Mouse (Mus musculus): ENCODE results near the gene Csgalnact2. TPM values are rescaled to one million over a fixed set of nuclear protein-coding genes. Genes with fewer than 3 reads are reported as not detected.
A peak's percentile ranks its signal among the peaks of the same experiment; 100 is the strongest.

The Csgalnact2 gene
- 11.2 and 12.5 TPM in 2 replicates for polyA plus RNA-seq (2015; fragmentation: Nextera tagmentation; extraction: Ambion mirVana)

DNA sequence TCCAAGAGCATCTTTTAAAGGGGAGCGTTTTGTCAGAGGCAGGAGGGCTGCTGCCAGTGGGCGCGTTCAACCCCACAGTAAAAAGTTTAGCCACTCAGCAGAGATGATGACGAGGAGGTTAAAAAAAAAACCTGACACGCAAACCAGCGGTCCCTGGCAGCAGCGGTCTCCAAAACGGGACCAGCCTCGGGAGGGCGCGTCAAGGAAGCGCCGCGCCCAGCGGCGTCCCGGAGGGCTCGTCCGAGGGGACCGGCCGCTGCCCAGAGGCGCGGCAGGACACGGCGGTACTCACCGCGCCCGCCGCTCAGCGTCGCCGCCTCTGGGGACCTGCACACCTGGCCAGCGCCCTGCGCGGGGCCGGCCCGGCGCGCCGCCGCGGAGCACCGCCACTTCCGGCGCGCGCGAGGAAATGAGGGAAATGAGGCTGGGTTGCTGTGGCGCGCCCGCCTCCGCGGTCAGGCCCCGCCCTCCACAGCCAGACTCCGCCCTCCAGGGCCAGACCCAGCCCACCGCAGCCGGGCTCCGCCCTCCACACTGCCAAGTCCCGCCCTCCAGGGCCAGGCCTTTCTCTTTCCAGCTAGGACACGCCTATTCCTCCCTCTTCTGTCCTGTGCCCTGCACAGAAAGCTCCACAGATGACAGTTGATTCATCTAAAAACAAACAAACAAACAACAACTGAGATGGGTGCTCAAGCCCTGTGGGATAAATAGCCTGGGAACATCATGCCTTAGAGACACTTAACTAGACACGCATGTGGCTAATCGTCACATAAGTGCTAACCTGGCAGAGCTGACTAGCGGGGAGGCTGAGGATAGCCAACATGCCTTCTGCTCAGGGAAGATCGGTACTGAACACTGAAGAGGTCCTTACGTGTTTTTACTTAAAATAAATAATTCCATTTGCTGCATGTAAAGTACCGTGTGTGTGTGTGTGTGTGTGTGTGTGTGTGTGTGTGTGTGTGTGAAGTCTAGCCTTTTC, at the start of gene Csgalnact2:
TSS of gene Csgalnact2 (minus strand) at position 410 of the 979 bp plus-strand sequence.
- peak within 1 kb of the TSS; percentile 71 for H3K27ac ChIP-seq (ENCODE audit: low read length)
- H3K4me1 ChIP-seq (replicated peaks; ENCODE audit: control insufficient read depth, insufficient read depth, low read length): peaks cover 3% of the 10 kb centered on the region; the same call in 1 of the 2 replicates
- peak within 1 kb of the TSS; percentile 83 for H3K4me3 ChIP-seq (replicated peaks; ENCODE audit: low read length)
- H3K9ac ChIP-seq (replicated peaks; ENCODE audit: low read depth, low read length): peak within 1 kb of the TSS; percentile 83
- no peaks in the 10 kb centered on the region; the same call in 1 of the 2 replicates for H3K27me3 ChIP-seq (replicated peaks; ENCODE audit: control insufficient read depth, insufficient read depth, low read length)
- WGBS: 7% methylated on average over 50 of the region's 66 CpGs
- H3K9me3 ChIP-seq (ENCODE audit: control insufficient read depth, low read length): no peaks in the 10 kb centered on the region
- peak; percentile 99 for ATAC-seq
- H3K4me2 ChIP-seq (ENCODE audit: low read length): peak within 1 kb of the TSS; percentile 59
- H3K36me3 ChIP-seq (ENCODE audit: control insufficient read depth, insufficient read depth): no peaks in the 10 kb centered on the region

DNA sequence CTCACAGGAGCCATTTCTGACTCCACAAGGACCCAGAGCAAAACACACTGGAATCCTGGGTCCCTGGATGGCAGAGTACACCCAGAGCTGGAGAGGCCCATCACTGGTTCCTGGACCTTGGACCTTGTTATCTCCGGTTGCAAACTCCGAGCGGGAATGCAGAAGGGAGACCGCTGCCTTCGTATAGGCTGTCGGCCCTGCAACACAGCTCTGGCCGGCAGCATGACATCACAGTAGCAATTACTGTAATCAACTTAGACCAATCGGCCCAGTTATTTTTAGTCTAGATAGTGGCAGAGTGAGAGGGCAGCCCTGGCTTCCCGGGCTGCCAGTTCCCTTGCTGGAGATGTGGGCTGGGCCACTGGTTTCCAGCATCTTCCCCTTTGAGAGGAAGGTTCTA, 49.7 kb upstream of the Csgalnact2 start:
- H3K9ac ChIP-seq (replicated peaks; ENCODE audit: low read depth, low read length): no peak overlapping the region
- H3K4me2 ChIP-seq (ENCODE audit: low read length): no peak overlapping the region
- no peak overlapping the region for H3K27ac ChIP-seq (ENCODE audit: low read length)
- no peak for ATAC-seq
- H3K36me3 ChIP-seq (ENCODE audit: control insufficient read depth, insufficient read depth): no peaks in the 10 kb centered on the region
- 83% methylated on average over 9 of the region's 9 CpGs for WGBS
- H3K4me3 ChIP-seq (replicated peaks; ENCODE audit: low read length): no peak overlapping the region
- no peaks in the 10 kb centered on the region for H3K4me1 ChIP-seq (replicated peaks; ENCODE audit: control insufficient read depth, insufficient read depth, low read length)
- H3K27me3 ChIP-seq (replicated peaks; ENCODE audit: control insufficient read depth, insufficient read depth, low read length): no peaks in the 10 kb centered on the region
- no peaks in the 10 kb centered on the region for H3K9me3 ChIP-seq (ENCODE audit: control insufficient read depth, low read length)

DNA sequence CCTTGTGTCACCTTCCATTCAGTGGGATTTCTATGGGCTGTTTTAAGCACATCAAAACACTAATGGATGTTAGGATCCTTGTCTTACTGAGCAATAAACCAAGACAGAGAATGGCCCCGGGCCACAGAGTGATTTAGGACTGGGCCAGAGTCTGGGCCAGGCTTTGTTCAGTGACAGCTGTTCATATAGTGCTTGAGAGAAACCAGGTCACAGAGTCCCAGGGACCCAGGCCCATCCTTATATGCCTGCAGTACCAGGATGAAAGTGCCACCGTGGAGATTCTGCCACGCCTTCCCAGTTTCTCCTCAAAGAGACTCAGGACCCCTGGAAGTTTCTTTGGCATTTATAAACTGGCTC, 48.3 kb upstream of the Csgalnact2 start:
- H3K4me2 ChIP-seq (ENCODE audit: low read length): no peak overlapping the region
- H3K27me3 ChIP-seq (replicated peaks; ENCODE audit: control insufficient read depth, insufficient read depth, low read length): no peaks in the 10 kb centered on the region
- H3K9ac ChIP-seq (replicated peaks; ENCODE audit: low read depth, low read length): no peak overlapping the region
- no peaks in the 10 kb centered on the region for H3K36me3 ChIP-seq (ENCODE audit: control insufficient read depth, insufficient read depth)
- no peaks in the 10 kb centered on the region for H3K9me3 ChIP-seq (ENCODE audit: control insufficient read depth, low read length)
- no peaks in the 10 kb centered on the region for H3K4me1 ChIP-seq (replicated peaks; ENCODE audit: control insufficient read depth, insufficient read depth, low read length)
- H3K27ac ChIP-seq (ENCODE audit: low read length): no peak overlapping the region
- no peak overlapping the region for H3K4me3 ChIP-seq (replicated peaks; ENCODE audit: low read length)
- 80% methylated on average over 3 of the region's 3 CpGs for WGBS
- ATAC-seq: no peak

DNA sequence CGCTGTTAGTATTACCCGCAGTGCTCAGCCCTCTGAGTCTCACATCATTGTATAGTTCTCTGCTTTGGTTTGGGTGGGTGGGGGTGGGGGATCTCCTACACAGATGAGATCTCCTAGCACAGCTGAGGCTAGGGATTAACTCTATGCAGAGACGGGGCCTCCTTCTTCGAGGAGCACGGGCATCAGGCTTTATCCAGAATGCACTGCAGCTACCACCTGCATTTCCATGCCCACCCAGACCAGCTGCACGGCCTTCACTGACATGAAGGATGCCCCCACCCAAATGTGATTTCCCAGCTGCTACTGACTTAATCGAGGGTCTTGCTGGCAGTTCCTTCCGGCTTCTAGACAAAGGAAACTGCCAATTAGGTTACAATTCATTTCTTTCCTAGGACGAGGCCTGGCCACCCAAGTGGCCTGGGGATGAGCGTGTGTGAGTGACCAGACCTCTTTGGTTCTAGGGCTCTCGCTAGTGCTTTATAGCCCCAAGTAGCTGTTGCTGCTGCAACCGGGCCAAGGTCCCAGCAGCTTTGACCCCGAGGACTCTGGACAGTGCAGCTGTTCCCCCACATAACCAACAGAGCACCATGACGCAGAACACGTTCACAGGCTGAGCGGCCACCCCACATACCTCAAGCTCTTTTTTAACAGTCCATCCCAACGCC, 47.8 kb upstream of the Csgalnact2 start:
- Histone ChIP-seq H3K27ac (ENCODE audit: low read length) (no peak overlapping the region), H3K9ac (replicated peaks; ENCODE audit: low read depth, low read length) (no peak overlapping the region), H3K36me3 (ENCODE audit: control insufficient read depth, insufficient read depth) (no peaks in the 10 kb centered on the region), H3K4me1 (replicated peaks; ENCODE audit: control insufficient read depth, insufficient read depth, low read length) (no peaks in the 10 kb centered on the region), H3K9me3 (ENCODE audit: control insufficient read depth, low read length) (no peaks in the 10 kb centered on the region), H3K27me3 (replicated peaks; ENCODE audit: control insufficient read depth, insufficient read depth, low read length) (no peaks in the 10 kb centered on the region), H3K4me2 (ENCODE audit: low read length) (no peak overlapping the region), H3K4me3 (replicated peaks; ENCODE audit: low read length) (no peak overlapping the region)
- WGBS: 49% methylated on average over 17 of the region's 17 CpGs
- peak; percentile 54 for ATAC-seq

DNA sequence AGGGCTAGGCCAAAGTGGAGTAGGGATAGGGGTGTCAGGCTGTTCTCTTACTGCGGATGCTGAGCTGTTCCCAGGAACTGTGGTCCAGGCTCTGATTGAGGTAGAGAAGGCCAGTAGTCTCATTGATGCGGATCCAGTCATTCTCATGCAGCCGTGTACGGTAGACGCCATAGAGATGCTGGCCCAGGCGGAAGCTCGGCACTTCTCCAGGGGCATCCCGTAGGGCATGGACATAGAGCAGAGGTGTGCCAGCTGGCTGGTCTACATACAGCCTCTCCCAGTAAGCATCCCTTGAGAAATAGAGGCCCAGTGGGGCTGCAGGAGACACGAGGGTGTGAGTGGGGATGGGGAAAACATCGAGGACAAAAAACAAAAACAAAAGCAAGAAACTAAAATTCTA, 45.2 kb upstream of the Csgalnact2 start:
- no peak overlapping the region for H3K4me3 ChIP-seq (replicated peaks; ENCODE audit: low read length)
- no peak overlapping the region for H3K9ac ChIP-seq (replicated peaks; ENCODE audit: low read depth, low read length)
- H3K4me2 ChIP-seq (ENCODE audit: low read length): no peak overlapping the region
- WGBS: 83% methylated on average over 10 of the region's 10 CpGs
- H3K36me3 ChIP-seq (ENCODE audit: control insufficient read depth, insufficient read depth): no peaks in the 10 kb centered on the region
- no peak for ATAC-seq
- H3K9me3 ChIP-seq (ENCODE audit: control insufficient read depth, low read length): no peaks in the 10 kb centered on the region
- no peaks in the 10 kb centered on the region for H3K27me3 ChIP-seq (replicated peaks; ENCODE audit: control insufficient read depth, insufficient read depth, low read length)
- peaks cover 4% of the 10 kb centered on the region; the same call in 1 of the 2 replicates for H3K4me1 ChIP-seq (replicated peaks; ENCODE audit: control insufficient read depth, insufficient read depth, low read length)
- H3K27ac ChIP-seq (ENCODE audit: low read length): no peak overlapping the region

DNA sequence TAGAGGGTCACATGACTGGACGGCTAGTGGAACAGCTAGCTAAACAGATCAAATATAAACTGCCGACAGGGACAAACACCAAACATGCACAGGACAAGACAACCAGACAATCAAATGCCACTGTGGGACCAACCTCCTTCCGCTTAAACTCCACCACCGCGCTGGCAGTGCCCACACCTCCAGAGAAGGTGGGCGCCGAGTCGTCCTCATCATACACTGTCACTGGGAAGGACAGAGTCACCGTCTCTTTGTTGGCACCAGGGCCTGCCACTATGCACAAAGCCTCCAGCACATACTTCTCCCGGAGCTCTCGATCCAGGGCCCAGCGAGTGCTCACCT, 41.1 kb upstream of the Csgalnact2 start:
- no peaks in the 10 kb centered on the region for H3K27me3 ChIP-seq (replicated peaks; ENCODE audit: control insufficient read depth, insufficient read depth, low read length)
- no peak overlapping the region for H3K4me3 ChIP-seq (replicated peaks; ENCODE audit: low read length)
- no peaks in the 10 kb centered on the region for H3K9me3 ChIP-seq (ENCODE audit: control insufficient read depth, low read length)
- ATAC-seq: peak; percentile 25
- no peak overlapping the region for H3K4me2 ChIP-seq (ENCODE audit: low read length)
- H3K27ac ChIP-seq (ENCODE audit: low read length): no peak overlapping the region
- H3K4me1 ChIP-seq (replicated peaks; ENCODE audit: control insufficient read depth, insufficient read depth, low read length): peaks cover 4% of the 10 kb centered on the region; the same call in 1 of the 2 replicates
- H3K36me3 ChIP-seq (ENCODE audit: control insufficient read depth, insufficient read depth): no peaks in the 10 kb centered on the region
- no peak overlapping the region for H3K9ac ChIP-seq (replicated peaks; ENCODE audit: low read depth, low read length)
- 68% methylated on average over 12 of the region's 12 CpGs for whole genome bisulfite sequencing

DNA sequence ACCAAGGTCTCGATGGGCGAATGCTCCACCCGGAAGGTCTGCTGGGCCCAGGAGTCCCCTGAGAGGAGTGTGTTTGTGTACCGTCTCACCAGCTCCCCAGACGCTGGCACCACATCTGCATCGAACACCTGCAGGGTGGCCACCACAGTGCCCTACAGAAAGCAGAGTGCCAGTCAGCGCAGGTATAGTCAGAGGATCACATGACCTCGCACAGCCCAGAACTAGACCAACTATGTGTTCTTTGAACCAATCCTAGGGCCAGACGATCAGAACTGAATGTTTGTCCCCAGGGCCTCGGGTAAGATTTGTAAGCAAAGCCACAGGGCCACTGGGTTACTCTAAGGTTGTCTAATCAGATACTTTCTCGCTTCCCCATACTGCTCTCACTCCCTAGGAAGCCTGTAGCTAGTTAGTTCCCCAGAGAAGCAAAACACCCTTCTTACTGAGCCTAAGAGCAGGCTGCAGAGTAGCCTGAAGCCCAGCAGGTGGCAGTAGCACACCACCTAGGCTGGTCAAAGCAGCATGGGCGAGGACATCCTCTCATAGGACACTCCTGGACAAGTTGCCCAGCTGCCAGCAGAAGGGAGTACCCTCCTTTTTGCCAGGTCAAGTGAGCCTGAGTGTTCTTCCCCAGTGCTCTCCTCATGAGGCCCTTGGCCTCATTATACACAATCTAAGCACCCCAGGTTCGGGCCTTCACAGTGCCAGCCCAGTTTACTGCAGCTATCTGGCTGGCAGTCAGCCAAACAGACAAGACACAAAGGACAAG, 40.6 kb upstream of the Csgalnact2 start:
- Histone ChIP-seq H3K27ac (ENCODE audit: low read length) (no peak overlapping the region), H3K36me3 (ENCODE audit: control insufficient read depth, insufficient read depth) (no peaks in the 10 kb centered on the region), H3K4me3 (replicated peaks; ENCODE audit: low read length) (no peak overlapping the region), H3K4me1 (replicated peaks; ENCODE audit: control insufficient read depth, insufficient read depth, low read length) (peaks cover 4% of the 10 kb centered on the region; the same call in 1 of the 2 replicates), H3K9ac (replicated peaks; ENCODE audit: low read depth, low read length) (no peak overlapping the region), H3K4me2 (ENCODE audit: low read length) (no peak overlapping the region), H3K27me3 (replicated peaks; ENCODE audit: control insufficient read depth, insufficient read depth, low read length) (no peaks in the 10 kb centered on the region), H3K9me3 (ENCODE audit: control insufficient read depth, low read length) (no peaks in the 10 kb centered on the region)
- ATAC-seq: peak; percentile 91
- WGBS: 59% methylated on average over 13 of the region's 13 CpGs

DNA sequence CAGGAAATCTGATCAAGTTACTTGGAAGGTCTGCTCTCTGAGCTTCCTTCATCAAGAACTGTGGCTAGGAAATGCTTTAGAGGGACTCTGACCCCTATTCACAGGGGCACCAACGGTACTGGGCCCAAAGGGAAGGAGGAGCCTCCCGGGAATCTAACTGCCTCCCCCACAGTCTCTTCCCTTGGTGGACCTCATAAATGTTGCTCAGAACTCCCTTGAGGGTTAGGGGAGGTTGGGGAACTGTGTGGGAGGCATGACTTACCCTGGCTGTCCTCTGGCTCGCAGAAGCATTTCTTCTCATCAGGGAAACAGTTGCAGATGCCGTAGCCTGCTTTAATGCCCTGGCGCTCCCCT, 35.0 kb upstream of the Csgalnact2 start:
- H3K4me3 ChIP-seq (replicated peaks; ENCODE audit: low read length): no peak overlapping the region
- no peaks in the 10 kb centered on the region for H3K27me3 ChIP-seq (replicated peaks; ENCODE audit: control insufficient read depth, insufficient read depth, low read length)
- no peak overlapping the region for H3K9ac ChIP-seq (replicated peaks; ENCODE audit: low read depth, low read length)
- no peaks in the 10 kb centered on the region for H3K4me1 ChIP-seq (replicated peaks; ENCODE audit: control insufficient read depth, insufficient read depth, low read length)
- H3K36me3 ChIP-seq (ENCODE audit: control insufficient read depth, insufficient read depth): no peaks in the 10 kb centered on the region
- no peaks in the 10 kb centered on the region for H3K9me3 ChIP-seq (ENCODE audit: control insufficient read depth, low read length)
- WGBS: 83% methylated on average over 5 of the region's 5 CpGs
- H3K4me2 ChIP-seq (ENCODE audit: low read length): no peak overlapping the region
- no peak for ATAC-seq
- no peak overlapping the region for H3K27ac ChIP-seq (ENCODE audit: low read length)
